Mouse (Mus musculus) CD8-positive naive resting alpha-beta T cell, adult 2 months (primary cell): Measurements from ENCODE around the gene Sun3.

ENCODE experiments used
- DNase-seq, 2 experiments: peaks; one replicate each; pipeline ENCODE4 v3.0.0; 2022; ENCODE audit warnings: low read depth in 2 of 2, low spot score in 2 of 2

Sun3 gene

DNA sequence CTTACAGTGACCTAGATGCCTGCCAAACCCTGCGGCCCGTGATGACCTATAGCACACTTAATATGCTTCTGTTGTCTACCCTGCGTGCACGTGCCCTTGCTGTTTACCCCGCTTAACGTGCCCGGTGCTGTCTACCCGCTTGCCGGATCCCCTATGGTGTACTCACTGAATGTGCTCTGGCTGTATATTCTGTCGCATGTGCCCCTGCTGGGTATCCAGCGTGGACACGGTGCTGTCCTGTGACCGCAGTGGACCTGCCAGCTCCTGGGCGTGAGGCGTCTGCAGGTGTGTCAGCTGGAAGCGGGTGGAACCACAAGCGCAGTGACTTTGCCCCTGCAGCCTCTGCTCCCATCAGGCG lies at the start of gene Sun3:
Gene Sun3 (minus strand): TSS at position 289 of the 358 bp plus-strand sequence.
- DNase-seq, result no peak

DNA sequence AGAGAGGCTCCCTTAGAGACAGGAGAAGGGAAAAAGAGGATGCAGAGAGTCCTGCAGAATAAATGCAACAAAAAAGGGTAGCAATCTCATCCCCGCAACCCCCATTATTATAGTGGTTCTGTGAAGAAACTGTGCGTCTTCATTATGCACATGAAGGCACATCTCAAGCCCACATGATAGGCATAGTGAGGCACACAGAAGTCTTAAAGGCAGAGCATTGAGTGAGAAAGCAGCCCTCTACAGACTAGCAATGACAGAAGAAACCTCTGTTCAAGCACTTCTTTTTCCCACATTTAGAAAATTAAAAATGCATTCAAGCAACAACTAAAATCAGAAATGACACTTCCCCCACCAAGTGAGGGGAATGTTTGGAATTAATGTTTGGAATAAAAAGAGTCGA lies 27.7 kb upstream of the Sun3 start:
- no peak for DNase-seq

DNA sequence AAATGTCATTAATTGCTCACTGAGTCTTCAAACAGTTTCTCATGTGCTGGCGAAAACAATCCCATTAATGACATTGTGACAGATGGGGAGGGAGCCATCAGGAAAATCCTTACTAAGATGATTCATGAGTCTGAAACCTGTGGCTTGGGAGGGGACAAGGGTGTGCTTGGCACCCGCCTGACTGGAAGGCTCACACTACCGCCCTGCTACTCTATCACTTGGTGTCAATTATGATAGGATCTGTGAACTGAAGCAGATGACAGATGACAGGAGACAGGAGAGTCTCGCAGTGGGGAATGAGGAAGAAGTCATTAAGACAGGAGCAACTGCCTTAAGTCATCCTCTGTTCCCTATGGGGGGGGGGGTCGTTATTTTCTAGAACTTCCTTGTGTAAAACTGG lies 11.7 kb upstream of the Sun3 start:
- DNase-seq, result no peak

- no peak for DNase-seq
These were observed 11.2 kb upstream of the Sun3 start for GRCm38 (mm10) chr11:9060029-9060428.

DNA sequence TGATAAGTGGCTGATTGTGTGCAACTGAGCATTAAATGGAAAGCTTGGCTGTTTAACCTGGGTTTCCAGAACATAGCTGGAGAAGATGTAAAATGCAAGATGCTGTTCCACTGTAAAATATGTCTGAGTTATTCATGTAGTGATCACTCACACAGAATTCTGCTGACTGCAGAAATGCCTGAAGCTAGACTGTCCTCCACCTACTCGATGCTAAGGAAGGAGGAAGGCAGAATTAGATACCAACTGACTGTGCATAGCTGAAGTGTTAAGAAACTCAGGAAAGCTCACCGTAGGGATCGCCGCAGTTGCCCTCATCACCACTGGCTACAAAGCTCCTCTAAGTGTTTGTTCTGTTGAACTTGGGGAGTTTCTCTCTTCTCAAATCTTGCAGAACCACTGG lies 8.9 kb upstream of the Sun3 start:
- no peak for DNase-seq

GRCm38 (mm10) chr11:9056937-9057336 lies 8.1 kb upstream of the Sun3 start:
- no peak for DNase-seq

DNA sequence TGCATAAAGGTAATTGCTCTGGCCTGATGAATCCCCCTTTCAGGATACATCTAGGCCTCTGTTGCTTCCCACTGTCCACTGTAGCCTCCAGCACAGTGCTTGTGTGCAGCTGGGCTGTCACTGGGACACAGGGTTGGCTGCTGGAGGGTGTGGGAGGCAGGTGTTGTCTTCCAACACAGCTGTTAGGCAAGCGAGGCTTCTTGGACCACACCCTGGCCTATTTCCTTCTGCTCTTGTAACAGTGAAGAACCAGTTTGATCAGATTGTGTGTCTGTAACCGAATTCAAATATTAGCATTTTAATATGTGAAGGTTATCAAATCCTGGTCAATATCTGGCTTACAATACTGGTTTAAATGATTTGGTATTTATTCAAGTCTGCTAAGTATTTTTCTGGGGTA lies 3.1 kb upstream of the Sun3 start:
- DNase-seq, result no peak

GRCm38 (mm10) chr11:9050241-9050640 lies 1.4 kb upstream of the Sun3 start:
- no peak for DNase-seq

DNA sequence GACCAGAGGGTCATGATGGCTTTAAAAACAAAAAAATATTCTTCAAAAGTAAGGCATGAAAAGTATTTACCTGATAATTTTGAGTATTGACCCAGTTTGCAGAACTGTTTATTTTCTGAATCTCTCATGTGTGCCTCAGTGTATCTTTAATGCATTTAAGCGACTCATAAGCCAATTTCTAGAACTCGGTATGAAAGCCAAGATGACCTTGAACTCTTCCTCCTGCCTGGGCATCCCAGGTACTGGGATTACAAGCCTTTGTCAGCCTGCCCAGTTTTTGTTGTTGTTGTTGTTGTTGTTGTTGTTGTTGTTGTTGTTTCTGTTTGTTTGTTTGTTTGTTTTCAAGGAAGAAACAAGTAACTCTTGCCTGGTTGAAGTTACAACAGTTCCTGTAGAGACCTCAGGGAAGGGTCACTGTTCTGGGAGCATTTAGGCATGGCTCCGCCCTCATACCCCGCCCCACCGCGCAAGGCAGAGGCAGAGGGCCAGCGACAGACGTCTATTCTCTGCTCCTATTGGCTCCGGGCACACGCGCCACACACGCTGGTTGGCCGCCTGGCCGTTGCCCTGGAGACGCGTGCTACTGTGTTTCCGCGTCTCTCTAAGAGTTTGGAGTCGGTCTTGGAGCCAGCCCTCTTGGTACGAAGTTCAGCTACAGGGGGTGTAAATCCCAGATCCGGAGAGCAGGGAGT lies 634 bp downstream of the Sun3 start, which contains the start of gene Gm11992:
Gene Gm11992 (plus strand): TSS at position 584 of the 692 bp plus-strand sequence.
- no peak for DNase-seq

DNA sequence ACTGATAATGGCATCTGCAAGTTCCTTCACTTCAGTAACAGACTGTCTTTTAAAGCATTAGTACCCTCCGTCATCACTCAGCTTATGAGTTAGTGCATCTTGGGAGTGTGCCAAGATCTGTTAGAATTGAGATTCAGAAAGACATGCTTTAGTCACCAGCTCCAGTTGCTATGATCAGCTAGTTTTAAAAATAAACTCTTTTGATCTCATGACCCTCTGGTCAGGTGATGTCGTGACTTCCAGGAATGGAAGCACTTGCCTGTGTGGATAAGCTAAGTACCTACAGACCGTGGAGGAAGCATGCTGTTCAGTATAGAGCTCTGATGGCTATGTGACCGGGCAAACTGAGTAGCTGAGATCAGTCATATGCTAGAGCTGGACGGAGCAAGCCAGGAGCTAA lies 1.7 kb downstream of the Sun3 start:
- no peak for DNase-seq

DNA sequence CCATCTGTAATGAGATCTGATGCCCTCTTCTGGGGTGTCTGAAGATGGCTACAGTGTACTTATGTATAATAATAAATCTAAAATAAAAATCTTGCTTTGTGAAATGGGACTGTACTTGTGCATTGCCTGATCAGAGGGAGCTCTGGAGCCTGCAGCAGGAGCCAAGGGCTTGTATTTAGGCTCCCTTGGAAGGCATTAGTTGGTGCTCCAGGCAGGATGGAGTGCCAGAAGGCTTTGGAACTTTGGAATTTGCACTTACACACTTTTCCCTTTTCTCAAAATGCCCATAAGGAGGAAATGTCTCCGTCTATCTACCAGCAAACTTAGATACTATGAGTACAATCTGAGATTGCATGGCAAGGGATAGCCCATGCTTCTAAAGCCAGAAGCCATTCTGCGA lies 2.2 kb downstream of the Sun3 start:
- no peak for DNase-seq

- DNase-seq, result no peak
These were observed 17.3 kb downstream of the Sun3 start for GRCm38 (mm10) chr11:9031530-9031929.

DNA sequence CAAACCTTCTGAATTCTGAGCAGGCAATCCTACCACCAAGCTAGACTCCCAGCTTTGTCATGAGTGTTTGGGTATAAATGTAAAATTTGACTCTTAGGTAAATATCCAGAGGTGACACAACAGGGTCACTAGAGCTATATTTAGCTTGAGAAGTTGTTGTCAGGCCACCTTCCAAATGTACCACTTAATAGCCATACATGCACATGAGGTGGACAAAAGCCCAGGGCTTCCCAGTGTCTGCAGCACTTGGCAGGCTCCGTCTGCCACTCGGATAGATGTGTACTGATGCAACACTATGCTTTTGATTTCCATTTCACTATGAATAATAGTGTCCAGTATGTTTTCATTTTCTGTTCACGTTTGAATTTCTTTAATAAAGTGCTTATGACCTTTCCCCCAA lies 23.6 kb downstream of the Sun3 start:
- DNase-seq, result no peak

- no peak for DNase-seq
These were observed 24.0 kb downstream of the Sun3 start for GRCm38 (mm10) chr11:9024782-9025181.

- DNase-seq, result no peak
These were observed 28.6 kb downstream of the Sun3 start for GRCm38 (mm10) chr11:9020207-9020606.

GRCm38 (mm10) chr11:9018491-9019267 lies 30.1 kb downstream of the Sun3 start:
- DNase-seq, result no peak

DNA sequence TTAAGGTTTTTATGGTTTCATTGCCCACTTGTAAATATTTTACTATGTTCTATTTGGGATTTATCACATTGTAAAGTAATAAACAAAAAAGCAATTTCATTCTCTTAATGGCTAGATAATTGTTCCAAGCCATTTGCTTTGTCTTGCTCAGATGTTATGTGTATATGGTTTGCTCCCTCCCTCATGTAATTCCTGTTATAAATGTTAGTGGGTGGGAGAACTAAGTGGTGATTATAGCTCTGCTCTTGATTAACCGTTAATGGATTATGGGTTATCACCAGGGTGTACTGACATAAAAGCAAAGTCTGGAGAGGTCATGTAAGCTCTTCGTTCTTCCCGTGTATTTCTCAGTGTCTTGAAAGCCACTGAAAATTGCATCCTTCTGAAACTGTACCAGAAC lies 34.1 kb downstream of the Sun3 start:
- no peak for DNase-seq

- no peak for DNase-seq
These were observed 37.4 kb downstream of the Sun3 start for GRCm38 (mm10) chr11:9011348-9011747.

DNA sequence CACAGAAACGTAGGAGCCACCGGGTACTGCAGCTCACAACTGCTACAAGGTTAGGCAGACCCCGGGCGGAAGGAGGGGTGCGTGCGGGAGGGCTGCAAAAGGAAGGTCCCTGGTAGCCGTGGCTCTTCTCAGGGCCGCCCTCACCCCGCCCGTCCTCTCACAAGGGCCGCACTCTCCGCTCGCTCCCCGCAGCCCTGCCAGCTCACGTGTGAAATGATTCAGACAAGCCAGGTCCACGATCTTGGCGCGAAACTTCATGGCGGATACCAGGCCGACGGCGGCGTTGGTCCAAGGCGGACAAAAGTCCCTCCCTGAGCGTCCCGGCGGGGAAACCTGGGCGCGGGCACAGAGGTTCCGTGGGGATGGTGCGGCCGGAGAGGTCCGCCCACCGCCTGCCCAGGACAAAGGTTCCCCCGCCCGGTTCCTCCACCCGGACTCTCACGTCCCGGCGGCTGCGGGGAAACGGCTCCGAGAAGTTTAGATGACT lies 37.9 kb downstream of the Sun3 start, which contains the start of gene Hus1:
Gene Hus1 (minus strand): TSS at position 339 of the 487 bp plus-strand sequence.
- DNase-seq, result peak; percentile 60 to 68

DNA sequence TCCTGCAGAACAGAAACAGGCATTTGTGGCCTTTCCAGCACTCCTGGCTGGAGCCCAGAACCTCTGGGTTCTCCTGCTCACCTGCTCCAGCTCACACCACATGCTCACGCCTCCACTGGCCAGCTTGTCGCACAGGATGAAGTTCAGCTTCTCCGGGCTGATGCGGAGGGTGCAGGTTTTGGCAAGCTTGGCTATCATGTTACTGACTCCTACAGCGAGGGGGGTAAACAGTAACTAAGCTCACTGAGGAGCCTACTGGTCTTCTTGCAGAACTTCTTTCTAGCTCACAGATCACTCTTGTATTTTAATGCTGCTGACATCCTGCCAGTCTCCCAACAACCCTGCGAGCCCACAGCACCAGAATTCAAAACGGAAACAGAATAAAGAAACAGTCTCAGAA lies 38.4 kb downstream of the Sun3 start:
- DNase-seq, result no peak

DNA sequence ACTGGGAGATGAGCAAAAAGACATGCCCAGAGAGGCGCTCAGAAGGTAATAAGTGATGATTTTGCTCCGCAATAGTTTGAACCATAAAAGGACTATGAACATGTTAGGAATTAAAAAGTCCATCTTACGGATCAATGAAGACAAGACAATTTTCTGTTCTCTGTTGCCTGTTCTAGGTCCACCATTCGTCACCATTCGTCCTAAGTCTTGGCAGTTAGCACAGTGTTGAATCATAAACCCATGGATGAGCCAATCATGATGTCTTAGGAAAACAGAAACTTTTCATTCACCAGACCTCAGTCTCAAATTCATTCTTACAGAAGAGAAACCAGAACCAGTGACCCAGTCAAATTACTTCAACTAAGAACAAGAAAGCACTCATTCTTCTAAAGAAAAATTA lies 40.0 kb downstream of the Sun3 start:
- DNase-seq, result no peak

GRCm38 (mm10) chr11:8988084-8988483 lies 60.7 kb downstream of the Sun3 start:
- no peak for DNase-seq
